Mouse (Mus musculus) CD4-positive, CD25-positive, alpha-beta regulatory T cell, adult 4 months (primary cell): ENCODE measurements around the gene Urod. TPM values are rescaled to one million over a fixed set of nuclear protein-coding genes. Genes with fewer than 3 reads are reported as not detected.

Experiments
- ATAC-seq: one replicate; pipeline ENCODE4 v1.8.0; 2017
- polyA plus RNA-seq, 2 experiments: library from polyadenylated mRNA; unstranded; fragments of 100-300 nt; shearing (Covaris generic); gene quantifications; one replicate each; pipeline ENCODE4 v1.2.1; 2017

Gene Urod
- polyA plus RNA-seq, 2 experiments from 2014 or later: 74.1 to 89.7 TPM

GRCm38 (mm10) chr4:116995131-116995797 lies 1.1 kb upstream of the Urod start, which contains the start of gene Hectd3:
Gene Hectd3, plus strand, starts transcription at chr4:116995317.
- peak; percentile 46 for ATAC-seq

- peak; percentile 39 for ATAC-seq
Measured at GRCm38 (mm10) chr4:116991366-116991765, 2.8 kb downstream of the Urod start.

- no peak for ATAC-seq
Measured at GRCm38 (mm10) chr4:116989731-116990130, 4.5 kb downstream of the Urod start.

GRCm38 (mm10) chr4:116987122-116987456 lies 7.1 kb downstream of the Urod start:
- no peak for ATAC-seq

- ATAC-seq: peak; percentile 78
Measured at GRCm38 (mm10) chr4:116986400-116987121, 7.7 kb downstream of the Urod start.

GRCm38 (mm10) chr4:116985681-116986080 lies 8.5 kb downstream of the Urod start:
- ATAC-seq: no peak

- no peak for ATAC-seq
Measured at GRCm38 (mm10) chr4:116976503-116976902, 17.7 kb downstream of the Urod start.

GRCm38 (mm10) chr4:116954951-116955350 lies 39.3 kb downstream of the Urod start:
- no peak for ATAC-seq

- ATAC-seq: peak; percentile 34
Measured at GRCm38 (mm10) chr4:116951642-116952041, 42.6 kb downstream of the Urod start.

- ATAC-seq: no peak
Measured at GRCm38 (mm10) chr4:116944055-116944454, 50.2 kb downstream of the Urod start.

- ATAC-seq: no peak
Measured at GRCm38 (mm10) chr4:116942695-116943094, 51.5 kb downstream of the Urod start.

Other genes with a start within 250 kb of the Urod start
- 10 to 100 TPM; 30.7 to 43.6 TPM for gene Toe1, start 186.8 kb downstream of the Urod start, polyA plus RNA-seq
- gene Mutyh, start 186.7 kb downstream of the Urod start, polyA plus RNA-seq: 10 to 100 TPM; 13.9 to 17.5 TPM
- gene Hpdl, start 172.7 kb downstream of the Urod start, polyA plus RNA-seq: under 1 TPM in 1 of 2 experiments, not detected in 1; 0.52 TPM
- gene Zswim5, start 117.0 kb downstream of the Urod start, polyA plus RNA-seq: not detected
- 1 to 10 TPM; 8.8 to 8.9 TPM for gene Hectd3, start 904 bp upstream of the Urod start, polyA plus RNA-seq
- gene Eif2b3, start 25.0 kb upstream of the Urod start, polyA plus RNA-seq: 10 to 100 TPM; 33.7 to 39.2 TPM
- gene Ptch2, start 101.7 kb upstream of the Urod start, polyA plus RNA-seq: under 1 TPM in 1 of 2 experiments, not detected in 1; 0.76 TPM
- gene Btbd19, start 131.3 kb upstream of the Urod start, polyA plus RNA-seq: 10 to 100 TPM; 18.5 to 19.2 TPM
- 1 to 10 TPM; 3.2 to 6.2 TPM for gene Tctex1d4, start 132.4 kb upstream of the Urod start, polyA plus RNA-seq
- 10 to 100 TPM; 12.2 to 13.2 TPM for gene Plk3, start 139.6 kb upstream of the Urod start, polyA plus RNA-seq
- 100 to 1,000 TPM; 663 to 923 TPM for gene Rps8, start 161.8 kb upstream of the Urod start, polyA plus RNA-seq
- 1 to 10 TPM; 2.8 to 8.7 TPM for gene Kif2c, start 188.2 kb upstream of the Urod start, polyA plus RNA-seq